Mouse (Mus musculus): Measurements from ENCODE around the gene Arf5.
A peak's percentile ranks its signal among the peaks of the same experiment; 100 is the strongest.

The Arf5 gene

GRCm38 (mm10) chr6:28423313-28423712 lies at the start of gene Arf5:
TSS of gene Arf5 (plus strand) at chr6:28423560.
- peak; percentile 95 for DNase-seq

GRCm38 (mm10) chr6:28381983-28382382 lies 41.4 kb upstream of the Arf5 start:
- no peak for DNase-seq

- no peak for DNase-seq
Measured at GRCm38 (mm10) chr6:28385169-28385568, 38.2 kb upstream of the Arf5 start.

- no peak for DNase-seq
Measured at GRCm38 (mm10) chr6:28389038-28389437, 34.3 kb upstream of the Arf5 start.

GRCm38 (mm10) chr6:28396051-28396852 lies 27.1 kb upstream of the Arf5 start:
- DNase-seq, result no peak

- no peak for DNase-seq
Measured at GRCm38 (mm10) chr6:28396853-28397457, 26.4 kb upstream of the Arf5 start.

- no peak for DNase-seq
Measured at GRCm38 (mm10) chr6:28397681-28398203, 25.6 kb upstream of the Arf5 start, which contains the start of gene Zfp800. TSS of gene Zfp800 (minus strand) at chr6:28398005.

- no peak for DNase-seq
Measured at GRCm38 (mm10) chr6:28398726-28399125, 24.6 kb upstream of the Arf5 start.

- no peak for DNase-seq
Measured at GRCm38 (mm10) chr6:28399791-28400190, 23.6 kb upstream of the Arf5 start.

- no peak for DNase-seq
Measured at GRCm38 (mm10) chr6:28410053-28410452, 13.3 kb upstream of the Arf5 start.

GRCm38 (mm10) chr6:28411236-28411635 lies 12.1 kb upstream of the Arf5 start:
- no peak for DNase-seq

- no peak for DNase-seq
Measured at GRCm38 (mm10) chr6:28416981-28417380, 6.4 kb upstream of the Arf5 start.

GRCm38 (mm10) chr6:28418449-28418848 lies 4.9 kb upstream of the Arf5 start:
- peak; percentile 69 for DNase-seq

GRCm38 (mm10) chr6:28419673-28420072 lies 3.7 kb upstream of the Arf5 start:
- DNase-seq, result no peak

- peak; percentile 13 for DNase-seq
Measured at GRCm38 (mm10) chr6:28420361-28420760, 3.0 kb upstream of the Arf5 start.

GRCm38 (mm10) chr6:28420865-28421264 lies 2.5 kb upstream of the Arf5 start:
- no peak for DNase-seq

GRCm38 (mm10) chr6:28421469-28422000 lies 1.8 kb upstream of the Arf5 start:
- peak; percentile 92 for DNase-seq

GRCm38 (mm10) chr6:28422651-28423290 lies 589 bp upstream of the Arf5 start:
- no peak for DNase-seq

- peak; percentile 38 for DNase-seq
Measured at GRCm38 (mm10) chr6:28423767-28424695, 671 bp downstream of the Arf5 start.

- DNase-seq, result no peak
Measured at GRCm38 (mm10) chr6:28425019-28425418, 1.7 kb downstream of the Arf5 start.

- DNase-seq, result no peak
Measured at GRCm38 (mm10) chr6:28427096-28427839, 3.9 kb downstream of the Arf5 start, which contains the start of gene Fscn3. TSS of gene Fscn3 (plus strand) at chr6:28427789.

Data from right cerebral cortex, postnatal 14 days (tissue).